Mouse (Mus musculus) frontal cortex, adult (tissue): ENCODE data around the gene Wapl.

Experiments
- ATAC-seq: cut with Nextera tagmentation; 2 replicates; pipeline ENCODE4 v1.9.2; 2017; ENCODE audit warnings: mild to moderate bottlenecking, moderate library complexity, mixed read lengths; ENCODE audit not compliant: low TSS enrichment

The Wapl gene

DNA sequence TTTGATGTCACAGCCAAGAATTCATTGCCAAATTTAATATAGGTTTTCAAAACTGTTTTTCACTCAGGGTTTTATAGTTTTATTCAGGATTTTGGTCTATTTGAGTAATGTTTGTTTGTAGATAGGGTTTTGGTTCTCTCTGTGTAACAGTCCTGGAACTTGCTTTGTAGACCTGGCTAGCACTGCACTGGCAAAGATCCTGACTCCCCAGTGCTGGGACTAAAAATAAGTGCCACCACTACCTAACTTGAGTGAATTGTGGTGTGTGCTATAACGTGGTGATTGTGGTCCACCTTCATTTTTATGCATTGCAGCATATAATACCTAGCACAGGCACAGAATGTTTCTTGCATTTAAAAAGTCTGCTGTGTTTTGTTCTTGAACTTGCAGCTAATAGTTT, 23.6 kb downstream of the Wapl start:
- ATAC-seq: no peak

DNA sequence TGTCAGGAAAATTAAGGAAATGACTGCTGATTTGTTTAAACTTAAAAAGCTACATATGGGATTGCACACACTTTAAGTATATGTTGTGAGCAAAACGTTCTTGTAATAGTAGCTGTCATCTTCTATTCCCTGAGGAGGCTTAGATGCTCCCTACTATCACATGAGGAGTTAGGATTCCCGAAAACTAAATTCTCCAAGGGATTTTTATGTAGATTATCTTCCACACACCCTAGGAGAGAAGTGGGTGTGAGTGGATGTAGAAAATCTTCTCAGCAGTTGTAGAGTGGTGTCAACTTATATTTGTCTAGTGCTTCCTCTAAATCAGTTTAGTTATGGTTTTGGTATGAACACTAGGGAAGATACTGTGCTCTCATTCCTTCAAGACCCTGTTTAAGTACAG, 36.5 kb downstream of the Wapl start:
- ATAC-seq: peak; percentile 81

DNA sequence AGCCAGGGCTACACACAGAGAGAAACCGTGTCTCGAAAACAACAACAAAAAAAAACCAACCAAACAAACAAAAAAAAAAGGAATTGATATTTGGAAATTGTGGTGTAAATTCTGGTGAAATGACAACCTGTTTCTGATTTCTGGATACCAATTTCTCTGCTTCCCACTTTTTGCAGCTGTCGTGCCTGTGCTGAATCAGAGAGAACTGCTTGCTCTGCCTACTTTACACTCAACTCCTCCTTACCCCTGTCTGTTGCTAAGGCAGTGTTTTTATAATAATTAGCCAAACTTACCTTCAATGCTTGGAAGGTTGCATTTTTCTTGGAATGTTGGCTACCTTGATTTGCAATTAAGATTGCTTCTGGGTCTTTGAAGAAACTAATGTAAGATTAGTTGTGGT, 38.3 kb downstream of the Wapl start:
- ATAC-seq: peak; percentile 82

DNA sequence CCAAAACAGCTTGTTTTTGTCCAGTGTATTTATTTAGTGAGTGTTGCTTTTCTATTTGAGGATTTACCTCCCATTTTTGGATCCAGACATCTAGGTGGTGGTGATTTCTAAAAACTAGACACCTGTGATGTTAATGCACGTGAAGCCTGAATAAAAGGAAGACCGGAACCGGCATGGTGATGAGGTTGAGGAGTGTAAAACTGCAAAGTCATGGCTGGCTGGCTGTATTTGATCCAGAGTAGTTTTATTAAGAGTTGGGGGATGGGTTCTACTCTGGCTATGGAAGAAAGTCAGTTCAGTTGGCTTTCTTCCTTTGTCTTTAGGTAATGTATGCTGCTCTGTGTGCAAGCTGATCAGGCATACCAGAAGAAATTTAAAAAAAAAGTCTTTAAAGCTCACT, 39.1 kb downstream of the Wapl start:
- 0 out of 2 replicates have a peak, but pooled peaks have one; percentile 23 for ATAC-seq

DNA sequence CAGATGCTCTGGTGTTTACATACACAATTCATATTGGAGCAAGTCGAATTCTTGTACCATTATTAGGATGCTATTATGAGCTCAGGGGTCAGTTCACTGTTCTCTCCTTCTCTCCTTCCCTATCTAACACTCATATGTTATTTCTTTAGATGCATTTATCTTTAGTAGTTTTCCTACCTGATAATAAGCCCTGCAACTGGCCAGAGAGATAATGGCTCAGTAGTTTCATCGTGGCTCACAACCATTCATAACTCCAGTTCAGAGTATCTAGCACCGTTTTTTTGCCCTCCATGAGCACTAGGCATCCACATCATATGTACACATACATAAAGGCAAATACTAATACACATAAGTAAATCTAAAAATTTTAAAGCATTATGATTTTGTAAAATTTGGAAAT, 44.4 kb downstream of the Wapl start:
- no peak for ATAC-seq

DNA sequence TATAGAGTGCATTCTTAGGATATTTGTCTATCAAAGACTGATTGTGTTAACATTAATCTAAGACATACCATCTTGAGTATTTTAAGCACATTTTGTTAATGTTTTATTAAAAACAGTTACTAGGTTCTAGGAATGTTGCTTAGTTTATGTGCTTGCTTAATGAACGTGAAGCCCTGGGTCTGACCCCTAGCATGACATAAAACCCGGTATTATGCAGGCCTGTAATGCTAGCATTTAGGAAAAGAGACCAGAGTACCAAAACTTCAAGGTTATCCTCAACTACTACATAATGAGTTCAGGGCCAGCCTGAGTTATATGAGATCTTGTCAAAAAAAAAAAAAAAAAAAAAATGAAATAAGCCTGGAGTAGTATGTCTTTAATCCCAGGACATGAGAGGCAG, 54.0 kb downstream of the Wapl start:
- ATAC-seq: no peak

DNA sequence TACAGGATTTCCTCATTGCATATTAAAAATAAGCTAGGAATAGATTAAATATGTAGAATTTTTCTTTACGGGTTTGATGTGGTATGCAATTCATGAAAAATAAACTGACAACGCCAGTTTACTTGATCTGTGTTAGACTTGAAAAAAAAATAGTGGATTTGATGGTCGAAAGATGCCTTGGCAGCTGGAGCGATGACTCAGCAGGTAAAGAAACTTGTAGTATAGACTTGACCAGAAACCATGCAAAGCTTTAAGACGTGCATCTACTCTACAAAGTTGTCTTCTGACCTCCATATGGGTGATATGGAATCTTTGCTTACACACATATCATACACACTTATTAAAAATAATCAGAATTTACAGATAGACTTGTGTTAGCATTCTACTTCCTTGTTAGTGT, 61.7 kb downstream of the Wapl start:
- ATAC-seq: no peak

DNA sequence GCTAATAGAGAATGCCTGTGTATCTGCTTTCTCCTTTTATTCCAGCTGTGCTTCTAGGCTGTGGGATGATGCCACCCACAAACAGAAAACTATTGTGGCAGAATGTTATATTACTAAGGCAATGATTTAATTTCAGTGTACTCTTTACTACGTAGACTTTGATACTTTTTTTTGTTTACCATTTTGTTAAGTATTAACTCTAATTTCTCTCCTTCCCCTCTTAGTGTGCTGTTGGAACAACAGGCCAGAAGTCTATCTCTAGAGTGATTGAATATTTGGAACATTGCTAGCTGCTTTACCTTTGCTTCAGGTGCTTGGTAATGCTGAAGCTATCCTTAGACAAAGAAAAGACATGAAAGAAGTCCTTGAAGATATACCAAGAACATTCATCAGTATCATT, 71.7 kb downstream of the Wapl start:
- ATAC-seq: no peak

DNA sequence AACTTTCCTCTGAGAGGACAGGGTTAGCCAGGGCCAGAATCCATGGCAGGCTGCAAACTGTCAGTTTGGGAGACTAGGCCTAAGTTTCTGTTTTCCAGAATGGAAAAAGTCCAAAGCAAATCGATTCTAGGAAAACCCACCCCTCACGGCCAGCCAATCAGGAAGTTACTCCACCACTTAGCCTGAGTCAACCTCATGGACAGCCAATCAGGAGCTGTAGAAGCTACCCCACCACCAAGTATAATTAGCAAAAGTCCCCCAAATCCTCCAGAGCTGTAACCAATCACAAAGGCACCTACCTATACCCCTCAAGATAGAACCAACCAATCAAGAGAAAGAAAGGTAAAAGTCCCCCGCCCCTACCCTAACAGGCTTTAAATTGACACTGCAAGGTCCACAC, 82.0 kb downstream of the Wapl start:
- ATAC-seq: no peak

DNA sequence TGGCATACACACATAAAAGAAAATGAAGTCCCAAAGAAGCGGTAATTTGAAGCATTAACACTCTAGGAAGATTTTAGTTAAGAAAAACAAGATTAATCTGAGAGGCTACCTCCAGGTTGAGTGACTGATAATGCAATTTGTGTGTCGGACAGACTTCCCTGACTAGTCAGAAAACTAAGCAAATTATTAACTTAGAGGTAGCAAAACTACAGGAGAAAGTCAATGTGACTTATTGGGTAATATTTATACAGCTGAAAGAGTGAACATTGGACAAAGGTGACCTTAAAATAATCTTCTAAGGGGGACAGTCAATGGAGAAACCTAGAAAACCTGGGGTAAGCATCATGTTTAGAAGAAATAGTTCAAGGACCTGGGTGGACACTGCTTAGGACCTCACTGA, 86.2 kb downstream of the Wapl start:
- ATAC-seq: no peak

DNA sequence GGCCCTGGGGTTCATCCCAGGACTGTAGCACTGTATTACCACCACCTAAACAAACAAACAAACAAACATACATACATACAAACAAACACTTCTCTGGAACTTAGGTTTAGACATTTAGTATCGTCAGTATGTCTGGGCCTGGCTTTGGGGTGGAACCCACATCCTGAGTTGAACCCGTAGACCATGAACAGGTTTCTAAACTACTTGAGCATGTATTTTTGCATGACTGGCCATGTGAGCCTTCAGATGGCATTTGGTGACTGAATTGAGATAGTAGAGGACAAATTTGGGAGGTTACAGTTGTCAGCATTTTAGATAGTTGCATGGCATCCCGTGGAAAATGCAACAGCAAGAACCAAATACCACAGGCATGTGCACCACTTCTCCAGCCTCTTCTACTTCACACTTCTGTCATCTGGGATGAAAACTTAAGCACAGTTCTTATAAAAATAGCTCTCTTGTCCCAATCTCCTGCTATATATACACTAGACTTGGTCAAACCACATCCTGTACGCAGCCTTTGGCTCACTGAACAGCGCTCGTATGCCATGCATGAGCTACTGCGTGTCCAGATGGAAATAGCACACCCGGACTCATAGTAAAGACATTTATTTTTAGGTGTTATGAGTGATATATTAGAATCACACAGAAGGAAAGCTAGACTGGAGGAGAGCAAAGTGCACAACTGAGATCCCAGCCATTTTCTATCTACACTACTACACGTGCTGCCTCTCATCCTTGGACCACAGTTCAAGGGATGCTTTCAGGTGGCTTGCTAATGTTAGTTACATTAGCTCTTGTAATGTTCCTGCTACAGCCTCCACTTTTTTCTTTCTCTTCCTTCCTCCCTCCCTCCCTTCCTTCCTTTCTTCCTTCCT, 87.6 kb downstream of the Wapl start:
- peak; percentile 95 for ATAC-seq

DNA sequence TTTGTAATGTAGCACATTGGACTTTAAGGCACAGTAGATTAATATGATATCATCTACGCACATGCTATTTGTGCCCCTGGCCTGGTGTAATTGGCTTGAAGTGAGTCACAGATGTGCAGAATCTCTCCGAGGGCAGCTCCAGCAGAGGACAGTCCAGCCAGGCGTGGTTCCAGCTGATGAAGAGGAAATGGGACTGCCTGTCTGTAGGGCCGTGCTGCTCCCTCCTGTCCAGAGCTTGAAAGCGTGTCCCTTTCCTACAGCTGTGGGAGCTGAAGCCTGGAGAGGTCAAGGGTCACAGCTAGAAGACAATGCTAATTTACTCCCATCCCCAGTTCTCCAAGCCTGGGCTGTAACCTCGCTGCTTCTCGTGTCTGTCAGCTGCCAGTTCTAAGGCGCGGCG, 89.0 kb downstream of the Wapl start:
- ATAC-seq: no peak

DNA sequence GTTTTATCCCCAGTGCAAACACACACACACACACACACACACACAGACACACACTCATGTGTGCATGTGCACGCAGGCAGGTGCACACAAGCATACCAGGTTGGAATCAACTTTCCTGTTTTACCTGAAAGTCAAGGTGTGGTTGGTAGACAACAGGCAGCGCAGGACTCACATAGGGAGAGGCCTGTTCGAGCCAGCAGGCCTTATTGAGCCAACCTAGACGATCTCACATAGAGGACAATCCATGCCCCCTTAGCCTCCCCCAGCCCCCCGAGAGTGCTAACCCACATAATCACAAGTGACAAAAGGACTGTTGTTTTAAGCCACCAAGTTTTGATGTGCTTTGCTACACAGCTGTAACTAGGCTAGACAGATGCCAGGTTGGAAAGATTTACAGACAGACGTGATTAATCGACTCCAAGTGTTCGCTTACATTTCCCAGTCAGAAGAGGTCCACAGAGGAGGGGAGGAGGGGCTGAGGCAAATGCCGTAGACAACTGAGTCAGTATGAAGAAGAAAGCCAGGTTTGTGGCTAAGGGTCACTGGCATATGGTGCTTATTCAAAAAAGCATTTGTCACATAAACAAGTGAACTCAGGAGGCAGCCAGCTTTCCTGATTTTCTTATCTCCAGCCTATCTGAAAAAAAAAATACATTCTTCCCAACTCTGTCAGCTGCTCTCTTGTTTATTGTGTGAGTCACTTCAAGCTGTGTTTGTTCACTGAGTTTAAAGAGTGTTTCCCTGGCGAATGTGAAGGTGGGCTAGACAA, 90.2 kb downstream of the Wapl start:
- ATAC-seq: no peak

DNA sequence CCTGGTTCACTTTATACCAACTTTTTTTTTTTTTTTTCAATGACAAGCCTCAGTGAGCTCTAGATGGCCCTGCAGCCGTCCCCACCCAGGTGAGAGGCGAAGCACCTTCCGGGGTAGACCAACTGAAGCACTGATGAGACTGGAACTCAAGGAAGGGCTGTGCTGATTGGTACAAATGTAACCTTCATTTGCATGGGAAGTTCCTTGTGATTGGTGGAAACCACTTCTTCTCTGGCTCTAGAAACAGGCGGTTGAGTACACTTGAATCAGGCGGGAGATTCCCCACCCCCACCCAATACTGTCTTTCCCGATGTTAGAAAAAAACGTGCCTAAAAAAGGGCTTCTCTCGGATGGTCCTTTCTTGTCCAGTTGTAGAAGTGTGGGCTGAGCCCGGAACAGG, 91.2 kb downstream of the Wapl start:
- ATAC-seq: no peak

DNA sequence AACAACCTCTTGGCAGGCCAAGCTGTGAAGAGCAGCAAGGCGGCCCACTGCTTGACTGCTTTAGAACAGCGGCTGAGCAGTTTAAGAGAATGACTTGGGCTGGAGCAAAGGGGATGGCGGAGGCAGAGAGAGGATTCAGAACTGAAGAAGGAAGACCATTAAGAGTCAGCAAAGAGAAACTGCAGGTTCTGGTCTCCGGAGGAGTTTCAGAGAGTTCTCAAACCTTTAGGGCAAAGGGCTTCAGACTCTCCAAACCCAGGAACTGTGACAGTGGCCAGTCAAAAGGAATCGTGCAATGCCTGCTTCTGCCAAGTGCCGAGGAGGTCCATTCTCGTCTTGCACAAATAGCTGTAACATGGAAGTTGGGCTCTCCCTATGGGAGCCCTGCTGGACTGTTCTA, 91.7 kb downstream of the Wapl start:
- no peak for ATAC-seq

DNA sequence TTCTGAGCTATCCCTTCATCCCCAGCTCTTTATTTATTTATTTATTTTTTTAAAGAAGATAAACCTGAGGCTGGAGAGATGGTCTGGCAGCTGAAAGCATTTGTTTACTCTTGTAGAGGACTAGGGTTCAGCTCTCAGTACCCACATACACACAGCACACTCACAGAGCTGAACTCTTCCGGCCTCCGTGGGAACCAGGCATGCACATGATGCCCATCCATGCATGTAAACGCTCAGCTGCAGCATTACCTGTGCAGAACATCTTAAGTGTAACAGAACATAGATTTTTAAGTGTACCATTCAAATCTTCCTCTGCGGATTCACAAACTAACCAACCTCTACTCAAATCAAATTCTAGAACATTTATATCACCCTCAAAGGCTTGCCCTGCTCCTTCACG, 92.5 kb downstream of the Wapl start:
- ATAC-seq: no peak

DNA sequence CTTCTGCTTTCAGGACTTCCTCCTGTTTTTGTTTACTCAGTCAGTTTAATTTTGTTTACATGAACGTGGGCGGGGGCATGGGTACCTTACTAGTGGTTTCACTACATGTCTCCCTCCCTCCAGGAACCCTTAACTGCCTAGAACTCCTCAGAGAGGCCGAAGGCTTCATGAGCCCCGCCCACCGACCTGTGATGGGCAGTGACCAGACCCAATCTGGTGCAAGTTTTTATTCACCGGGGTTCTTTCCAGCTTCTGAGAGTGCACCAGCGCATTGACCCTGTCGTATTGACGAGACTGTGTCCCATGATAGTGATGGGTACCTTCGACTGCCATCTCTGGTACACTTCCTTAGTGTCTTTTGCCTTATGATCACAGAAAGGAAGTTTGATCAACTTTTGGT, 94.6 kb downstream of the Wapl start:
- peak; percentile 54; the same call in 1 of the 2 replicates for ATAC-seq

DNA sequence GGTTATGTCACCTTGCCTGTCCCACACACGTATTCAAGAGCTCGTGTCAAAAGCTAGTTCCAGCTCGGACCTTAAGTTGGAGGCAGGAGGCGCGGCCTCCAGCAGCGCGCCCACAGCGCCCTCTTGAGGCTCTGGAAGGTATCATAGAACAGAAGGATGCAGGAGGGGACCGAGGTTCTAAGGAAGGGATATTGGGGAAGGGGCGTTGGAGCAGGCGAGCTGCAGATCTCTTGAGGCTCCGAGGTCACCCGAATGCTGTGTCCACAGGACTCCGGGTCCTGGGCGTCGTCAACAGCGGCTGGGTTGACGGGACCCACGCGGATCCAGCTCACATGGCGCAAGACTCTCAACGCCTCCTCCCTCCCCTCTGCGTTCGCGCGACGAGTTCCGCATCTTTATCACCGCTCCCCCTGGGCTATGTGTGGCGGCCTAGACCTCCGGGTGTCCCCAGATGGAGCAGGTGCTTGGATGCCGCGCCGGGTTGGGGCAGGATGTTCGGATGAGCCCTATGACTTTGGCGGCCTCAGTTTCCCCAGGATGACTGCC, 95.4 kb downstream of the Wapl start:
- ATAC-seq: peak; percentile 81

DNA sequence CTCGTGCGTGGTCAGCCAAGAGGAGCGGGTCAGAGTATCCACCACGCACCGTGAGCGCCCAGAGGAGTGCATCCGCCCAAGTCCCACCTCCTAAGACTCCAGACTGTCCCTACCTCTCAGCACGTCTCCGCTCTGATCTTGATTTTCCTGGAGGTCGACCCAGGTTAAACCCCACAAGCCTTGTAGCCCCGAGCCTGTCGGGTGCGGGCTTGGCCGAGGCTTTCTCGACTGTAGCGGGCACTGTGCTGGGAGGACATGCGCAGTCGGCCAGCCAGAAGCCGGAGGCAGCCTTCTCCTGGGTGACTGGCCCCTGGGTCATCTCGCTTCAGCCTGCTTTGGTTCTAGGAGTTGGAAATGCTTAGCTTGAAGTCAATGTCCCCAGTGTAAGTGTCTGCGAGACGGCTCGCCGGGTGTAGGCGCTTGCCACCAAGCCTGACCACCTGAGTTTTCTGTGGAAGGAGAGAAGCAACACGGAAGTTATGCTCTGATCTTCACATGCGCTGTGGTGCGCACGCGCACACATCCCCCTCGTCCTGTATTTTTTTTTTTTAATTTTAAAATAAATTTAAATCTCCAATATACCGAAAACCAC, 95.9 kb downstream of the Wapl start:
- peak; percentile 79 for ATAC-seq

DNA sequence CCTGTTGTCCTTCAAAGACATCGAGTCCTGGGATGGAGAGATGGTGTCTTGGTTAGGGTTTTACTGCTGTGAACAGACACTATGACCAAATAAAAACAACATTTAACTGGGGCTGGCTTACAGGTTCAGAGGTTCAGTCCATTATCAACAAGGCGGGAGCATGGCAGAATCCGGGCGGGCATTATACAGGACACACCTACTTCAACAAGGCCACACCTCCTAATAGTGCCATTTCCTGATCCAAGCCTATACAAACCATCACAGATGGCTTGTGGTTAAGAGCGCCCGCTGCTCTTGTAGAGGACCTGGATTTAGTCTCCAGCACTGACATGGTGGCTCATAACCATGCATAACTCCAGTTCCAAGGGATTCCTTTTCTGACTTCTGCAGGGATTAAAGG, 96.7 kb downstream of the Wapl start:
- ATAC-seq: no peak

DNA sequence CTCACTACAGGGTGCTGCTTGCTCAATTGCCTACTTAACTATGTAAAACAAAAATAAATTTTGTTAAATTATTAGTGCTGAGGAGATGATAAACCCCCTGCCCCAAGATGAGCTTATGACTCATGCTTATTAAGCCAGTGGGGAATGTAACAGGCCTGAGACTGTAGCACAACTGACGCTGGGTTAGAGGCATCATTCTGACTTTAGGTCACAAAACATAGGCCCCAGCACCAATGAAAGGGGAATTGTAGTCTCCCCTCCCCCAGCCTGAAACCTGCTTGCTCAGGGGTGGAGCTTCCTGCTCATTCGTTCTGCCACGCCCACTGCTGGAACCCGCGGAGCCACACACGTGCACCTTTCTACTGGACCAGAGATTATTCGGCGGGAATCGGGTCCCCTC, 97.9 kb downstream of the Wapl start:
- no peak for ATAC-seq

DNA sequence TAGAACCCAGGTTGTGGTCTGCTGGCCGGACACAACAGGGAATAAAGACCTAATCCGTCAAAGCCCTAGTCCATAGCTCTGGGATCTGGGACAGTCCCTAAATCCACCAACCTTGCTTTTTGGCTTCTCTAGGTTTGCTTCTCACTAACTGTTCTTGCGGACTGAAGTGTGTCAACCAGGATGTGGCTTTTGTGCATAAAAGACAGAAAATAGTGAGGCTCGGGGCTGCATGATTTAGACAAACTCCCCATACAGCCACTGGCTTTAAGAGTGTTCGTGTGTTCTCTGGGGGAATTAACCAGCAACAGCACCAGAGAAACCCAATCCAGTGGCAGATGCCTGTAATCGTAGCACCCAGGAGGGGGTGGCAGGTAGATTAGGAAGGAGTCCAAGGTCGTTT, 98.4 kb downstream of the Wapl start:
- ATAC-seq: no peak

DNA sequence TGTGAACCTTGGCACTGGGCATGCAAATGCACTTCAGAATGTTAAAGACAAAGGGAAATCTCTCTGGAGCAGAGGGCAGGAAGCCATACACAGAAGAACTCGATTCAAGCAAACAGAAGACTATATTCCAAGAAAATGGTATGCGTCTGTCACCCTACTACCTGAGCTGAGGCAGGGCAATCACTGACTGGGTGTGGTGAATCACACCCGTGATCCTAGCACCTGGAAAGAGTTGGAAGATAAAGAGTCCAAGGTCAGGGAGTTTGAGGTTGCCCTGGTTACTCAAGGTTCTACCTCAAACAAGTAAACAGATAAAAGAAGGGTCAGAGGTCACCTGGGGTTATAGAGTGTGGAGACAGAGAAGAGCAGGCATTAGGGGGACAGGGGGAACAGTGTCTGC, 100.0 kb downstream of the Wapl start:
- ATAC-seq: no peak
